Mouse (Mus musculus) MEL (cell line): ENCODE data around the gene Herc2. TPM values are rescaled to one million over a fixed set of nuclear protein-coding genes. Genes with fewer than 3 reads are reported as not detected.

Source experiments
- DNase-seq: peaks from one replicate; pipeline ENCODE4 v3.0.0; 2011; ENCODE audit warnings: low read depth, low spot score
- H3K27ac ChIP-seq: 2 replicates; pipeline ENCODE4 v1.5.1; 2012; ENCODE audit warnings: low read depth, mild to moderate bottlenecking, control low read depth, low read length, moderate library complexity; ENCODE audit not compliant: control insufficient read depth
- H3K27me3 ChIP-seq, 2 experiments: fragments of 150-350 bp in 1 of 2; sonication (generic) in 1 of 2; 2 replicates each; pipeline ENCODE4 v1.6.1; 2012; ENCODE audit warnings: low read length in 2 of 2, mild to moderate bottlenecking in 2 of 2, improper control_type of control experiment in 1 of 2, moderate library complexity in 1 of 2; ENCODE audit not compliant: insufficient read depth in 2 of 2, control insufficient read depth in 1 of 2
- H3K36me3 ChIP-seq, 2 experiments: 2 replicates each; pipeline ENCODE4 v1.6.1; 2012 to 2014; ENCODE audit warnings: low read length in 2 of 2, improper control_type of control experiment in 1 of 2, inconsistent platforms in 1 of 2, mild to moderate bottlenecking in 1 of 2; ENCODE audit not compliant: insufficient read depth in 2 of 2, control insufficient read depth in 1 of 2
- H3K4me1 ChIP-seq, 2 experiments: fragments of 150-350 bp in 1 of 2; sonication (generic) in 1 of 2; 2 replicates each; pipeline ENCODE4 v1.6.1; 2012; ENCODE audit warnings: low read length in 2 of 2, improper control_type of control experiment in 1 of 2, mild to moderate bottlenecking in 1 of 2; ENCODE audit not compliant: insufficient read depth in 2 of 2, control insufficient read depth in 1 of 2
- H3K4me3 ChIP-seq, 2 experiments: fragments of 150-350 bp in 1 of 2; sonication (generic) in 1 of 2; 2 replicates each; pipeline ENCODE4 v1.5.1; 2012; ENCODE audit warnings: low read depth in 2 of 2, low read length in 2 of 2, mild to moderate bottlenecking in 2 of 2, moderate library complexity in 2 of 2, control low read depth in 1 of 2, improper control_type of control experiment in 1 of 2; ENCODE audit not compliant: control insufficient read depth in 1 of 2, insufficient read depth in 1 of 2
- H3K79me2 ChIP-seq: 2 replicates; pipeline ENCODE4 v1.6.1; 2012; ENCODE audit warnings: mild to moderate bottlenecking, low read length, moderate library complexity; ENCODE audit not compliant: control insufficient read depth, poor library complexity, insufficient read depth
- H3K9ac ChIP-seq: 2 replicates; pipeline ENCODE4 v1.6.1; 2012; ENCODE audit warnings: low read depth, mild to moderate bottlenecking, control low read depth, low read length, moderate library complexity; ENCODE audit not compliant: control insufficient read depth, poor library complexity, severe bottlenecking
- H3K9me3 ChIP-seq: fragments of 150-350 bp; sonication (generic); replicated peaks from 2 replicates; pipeline ENCODE4 v1.6.1; 2012; ENCODE audit warnings: mild to moderate bottlenecking, low read length, improper control_type of control experiment, moderate library complexity; ENCODE audit not compliant: insufficient read depth
- BHLHE40 ChIP-seq: IDR thresholded peaks from 2 replicates; pipeline ENCODE4 v1.6.1; 2012; ENCODE audit warnings: low read depth, mild to moderate bottlenecking, inconsistent platforms, low read length, improper control_type of control experiment, borderline replicate concordance
- E2F4 ChIP-seq: IDR thresholded peaks from 2 replicates; pipeline ENCODE4 v1.6.1; 2011; ENCODE audit warnings: low read depth, low read length, improper control_type of control experiment, borderline replicate concordance
- EP300 ChIP-seq, 2 experiments: IDR thresholded peaks; 2 replicates each; pipeline ENCODE4 v1.6.1; 2011; ENCODE audit warnings: improper control_type of control experiment in 2 of 2, low read length in 2 of 2, low read depth in 1 of 2, mild to moderate bottlenecking in 1 of 2
- ETS1 ChIP-seq: IDR thresholded peaks from 2 replicates; pipeline ENCODE4 v1.6.1; 2012; ENCODE audit warnings: low read depth, mild to moderate bottlenecking, inconsistent platforms, low read length, improper control_type of control experiment, moderate library complexity
- GATA1 ChIP-seq: IDR thresholded peaks from 2 replicates; pipeline ENCODE4 v1.6.1; 2011; ENCODE audit warnings: low read depth, low read length, improper control_type of control experiment
- JUND ChIP-seq: IDR thresholded peaks from 2 replicates; pipeline ENCODE4 v1.6.1; 2011; ENCODE audit warnings: low read depth, mild to moderate bottlenecking, improper control_type of control experiment, low read length
- KAT2A ChIP-seq: conservative IDR thresholded peaks from 2 replicates; pipeline ENCODE4 v1.6.1; 2012; ENCODE audit warnings: low read depth, low read length, improper control_type of control experiment, inconsistent platforms
- MAX ChIP-seq: IDR thresholded peaks from 2 replicates; pipeline ENCODE4 v1.6.1; 2011; ENCODE audit warnings: low read length, improper control_type of control experiment
- MAZ ChIP-seq: IDR thresholded peaks from 2 replicates; pipeline ENCODE4 v1.6.1; 2012; ENCODE audit warnings: low read depth, mild to moderate bottlenecking, inconsistent platforms, low read length, improper control_type of control experiment
- MEF2A ChIP-seq: IDR thresholded peaks from 2 replicates; pipeline ENCODE4 v1.6.1; 2014; ENCODE audit warnings: low read depth, mild to moderate bottlenecking, inconsistent platforms, low read length, improper control_type of control experiment; ENCODE audit not compliant: poor library complexity, insufficient replicate concordance, severe bottlenecking; ENCODE audit errors: extremely low read depth
- MYB ChIP-seq: IDR thresholded peaks from 2 replicates; pipeline ENCODE4 v1.6.1; 2011; ENCODE audit warnings: mild to moderate bottlenecking, low read depth, low read length, improper control_type of control experiment
- MYC ChIP-seq: IDR thresholded peaks from 2 replicates; pipeline ENCODE4 v1.6.1; 2011; ENCODE audit warnings: low read depth, mild to moderate bottlenecking, low read length, improper control_type of control experiment, moderate library complexity
- POLR2AphosphoS5 ChIP-seq: IDR thresholded peaks from 2 replicates; pipeline ENCODE4 v1.6.1; 2012; ENCODE audit warnings: low read depth, borderline replicate concordance, mild to moderate bottlenecking, inconsistent platforms, low read length, moderate library complexity, mixed read lengths
- RAD21 ChIP-seq: IDR thresholded peaks from 2 replicates; pipeline ENCODE4 v1.6.1; 2011; ENCODE audit warnings: mild to moderate bottlenecking, low read depth, low read length, improper control_type of control experiment
- RCOR1 ChIP-seq: IDR thresholded peaks from 2 replicates; pipeline ENCODE4 v1.6.1; 2012; ENCODE audit warnings: low read depth, mild to moderate bottlenecking, inconsistent platforms, low read length, improper control_type of control experiment
- SIN3A ChIP-seq: IDR thresholded peaks from 2 replicates; pipeline ENCODE4 v1.6.1; 2012; ENCODE audit warnings: low read length, improper control_type of control experiment, inconsistent platforms
- TBP ChIP-seq: IDR thresholded peaks from 2 replicates; pipeline ENCODE4 v1.8.0; 2011; ENCODE audit warnings: low read depth, low read length, improper control_type of control experiment
- TCF12 ChIP-seq: IDR thresholded peaks from 2 replicates; pipeline ENCODE4 v1.6.1; 2014; ENCODE audit warnings: low read depth, mild to moderate bottlenecking, inconsistent platforms, low read length, improper control_type of control experiment, moderate library complexity
- USF1 ChIP-seq: IDR thresholded peaks from 2 replicates; pipeline ENCODE4 v1.6.1; 2014; ENCODE audit warnings: low read depth, mild to moderate bottlenecking, inconsistent platforms, low read length, improper control_type of control experiment, moderate library complexity
- USF2 ChIP-seq, 2 experiments: IDR thresholded peaks; 2 replicates each; pipeline ENCODE4 v1.6.1; 2011 to 2012; ENCODE audit warnings: improper control_type of control experiment in 2 of 2, low read length in 2 of 2, borderline replicate concordance in 1 of 2, inconsistent platforms in 1 of 2, low read depth in 1 of 2, mild to moderate bottlenecking in 1 of 2; ENCODE audit not compliant: insufficient read depth in 1 of 2
- ZNF384 ChIP-seq: IDR thresholded peaks from 2 replicates; pipeline ENCODE4 v1.6.1; 2012; ENCODE audit warnings: low read depth, mild to moderate bottlenecking, inconsistent platforms, low read length, improper control_type of control experiment
- polyA plus RNA-seq, 2 experiments: library from polyadenylated mRNA; stranded (reverse) in 1 of 2; unstranded in 1 of 2; fragments of >175 nt in 1 of 2; fragments of >200 nt in 1 of 2; gene quantifications; 2 replicates each; pipeline versions ENCODE4 v1.2.1 to v1.2.4; 2012; ENCODE audit warnings: low replicate concordance in 2 of 2, low read depth in 1 of 2; ENCODE audit not compliant: insufficient read length in 2 of 2, insufficient read depth in 1 of 2, missing spikeins in 1 of 2
- total RNA-seq: library from RNA; depleted of rRNA; stranded (reverse); fragments of 300-350 nt; gene quantifications from 2 replicates; pipeline ENCODE4 v1.2.3, GENCODE M21; 2012

Gene Herc2
- total and polyA plus RNA-seq, 3 experiments: 20.7 to 389 (median 32.0) TPM

DNA sequence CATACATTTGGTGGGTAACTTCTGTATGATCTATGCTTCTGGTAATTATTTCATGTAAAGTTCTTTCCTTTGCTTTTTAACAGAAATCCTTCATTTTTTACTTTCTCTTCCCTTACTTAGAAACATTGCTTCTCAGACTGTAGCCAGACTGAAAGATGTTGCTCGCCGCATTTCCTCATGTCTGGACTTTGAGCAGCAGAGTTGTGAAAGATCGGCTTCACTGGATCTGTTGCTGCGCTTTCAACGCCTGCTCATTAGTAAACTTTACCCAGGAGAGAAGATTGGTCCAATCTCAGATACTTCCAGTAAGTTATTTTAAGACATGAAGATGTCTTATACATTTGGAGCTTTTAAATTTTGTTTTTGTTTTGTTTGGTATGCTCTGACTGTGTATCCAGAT lies 71.4 kb downstream of the Herc2 start (continued):
- no peak for TF ChIP-seq SIN3A
- no peak for TF ChIP-seq BHLHE40
- no peak for TF ChIP-seq KAT2A

GRCm38 (mm10) chr7:56128080-56128479 lies 78.1 kb downstream of the Herc2 start:
- no peaks in the 10 kb centered on the region for H3K27me3 ChIP-seq
- TF ChIP-seq SIN3A: no peak
- TF ChIP-seq, all 39 proteins: peak for 0
- Histone ChIP-seq H3K4me1 (peaks cover 0 to 6% of the 10 kb centered on the region in 2 experiments; a peak in 2 of 4 replicates), H3K36me3 (peaks cover 10 to 11% of the 10 kb centered on the region in 2 experiments), H3K4me3 (no peak overlapping the region), H3K9me3 (no peaks in the 10 kb centered on the region), H3K27ac (no peak overlapping the region), H3K9ac (no peak overlapping the region), H3K79me2 (no peaks in the 10 kb centered on the region)
- DNase-seq: no peak

DNA sequence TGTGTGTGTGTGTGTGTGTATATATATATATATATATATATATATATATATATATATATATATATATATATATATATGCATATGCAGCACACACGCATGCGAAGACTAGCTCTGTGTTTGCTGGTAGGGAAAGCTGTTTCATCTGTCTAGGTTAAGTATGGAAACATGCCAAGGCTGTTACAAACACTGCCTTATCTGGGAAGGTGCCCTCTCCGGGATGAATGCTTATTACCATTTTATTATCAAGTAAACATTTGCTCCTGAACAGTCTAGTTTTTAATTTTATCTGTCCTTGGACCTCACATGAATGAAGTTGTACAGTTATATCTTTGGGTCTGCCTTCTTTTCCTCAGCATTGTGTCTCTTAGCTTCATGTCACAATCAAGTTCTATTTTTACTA lies 79.6 kb downstream of the Herc2 start:
- Histone ChIP-seq H3K36me3 (peaks cover 10 to 15% of the 10 kb centered on the region in 2 experiments), H3K79me2 (no peaks in the 10 kb centered on the region), H3K27me3 (no peaks in the 10 kb centered on the region), H3K27ac (no peak overlapping the region), H3K4me1 (peaks cover 0 to 6% of the 10 kb centered on the region in 2 experiments; a peak in 2 of 4 replicates), H3K9me3 (no peaks in the 10 kb centered on the region), H3K9ac (no peak overlapping the region), H3K4me3 (no peak overlapping the region)
- peak; percentile 53 for DNase-seq
- TF ChIP-seq RCOR1 (no peak), BHLHE40 (no peak), KAT2A (no peak), EP300 (IDR thresholded peaks at IDR 0.05; ENCODE audit: low read depth in 1 of 2, low read length in 2 of 2) (peak in 1 of 2 experiments; percentile 49; a peak in 1 of 4 replicates), MEF2A (no peak), MYB (no peak), JUND (no peak), MAX (no peak), TCF12 (no peak), POLR2AphosphoS5 (no peak), TBP (no peak), GATA1 (peak; percentile 63), ETS1 (0 out of 2 replicates have a peak, but pooled peaks have one; percentile 17), MAZ (no peak), RAD21 (no peak), E2F4 (no peak), ZNF384 (no peak), USF1 (no peak), MYC (no peak), USF2 (IDR thresholded peaks at IDR 0.05; ENCODE audit: borderline replicate concordance in 1 of 2, insufficient read depth in 1 of 2, low read depth in 1 of 2, low read length in 2 of 2) (no peak)
